Mouse (Mus musculus): Measurements from ENCODE around the gene Gm4131. TPM values are rescaled to one million over a fixed set of nuclear protein-coding genes. Genes with fewer than 3 reads are reported as not detected.

Gene Gm4131
- polyA plus RNA-seq, 1 experiment from 2014 or later: 0.14 TPM

GRCm38 (mm10) chr14:62454760-62455569 is 111.8 kb downstream of the Gm4131 start:
- Histone ChIP-seq H3K27ac (peak overlapping the region; percentile 95), H3K36me3 (ENCODE audit: poor library complexity, severe bottlenecking) (no peaks in the 10 kb centered on the region), H3K4me1 (peaks cover 56% of the 10 kb centered on the region), H3K9ac (peak overlapping the region; percentile 37; the same call in 1 of the 2 replicates), H3K4me3 (no peak overlapping the region), H3K4me2 (peak overlapping the region; percentile 42), H3K27me3 (no peaks in the 10 kb centered on the region), H3K9me3 (replicated peaks) (no peaks in the 10 kb centered on the region)
- 25% methylated on average over 9 of the region's 9 CpGs for WGBS
- ATAC-seq: peak; percentile 92

DNA sequence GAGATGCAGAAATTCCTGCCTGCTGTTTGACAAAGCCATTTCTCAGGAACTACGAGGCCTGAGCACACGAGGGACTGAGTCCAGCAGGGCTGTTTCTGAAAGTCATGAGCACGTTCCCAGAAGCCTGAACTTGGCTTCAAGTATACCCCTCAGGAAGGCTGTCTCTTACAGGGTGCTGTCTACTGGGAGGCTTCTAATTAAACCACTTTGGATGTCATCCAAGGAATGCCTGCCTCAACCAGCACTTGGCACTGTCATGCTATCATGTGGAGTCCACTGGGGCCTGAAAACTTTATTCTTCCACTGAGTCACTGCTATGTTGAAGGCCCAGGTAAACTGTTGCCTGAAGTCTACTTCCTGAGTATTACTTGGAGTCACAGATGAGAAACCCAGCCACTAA is 112.6 kb downstream of the Gm4131 start:
- Histone ChIP-seq H3K4me2 (peak overlapping the region; percentile 42), H3K4me3 (no peak overlapping the region), H3K9me3 (replicated peaks) (no peaks in the 10 kb centered on the region), H3K9ac (0 out of 2 replicates have a peak overlapping the region, but pooled peaks have one; percentile 37), H3K27ac (peak overlapping the region; percentile 95), H3K36me3 (ENCODE audit: poor library complexity, severe bottlenecking) (no peaks in the 10 kb centered on the region), H3K4me1 (peaks cover 56% of the 10 kb centered on the region), H3K27me3 (no peaks in the 10 kb centered on the region)
- WGBS: 45% methylated on average over 3 of the region's 3 CpGs
- ATAC-seq: no peak

DNA sequence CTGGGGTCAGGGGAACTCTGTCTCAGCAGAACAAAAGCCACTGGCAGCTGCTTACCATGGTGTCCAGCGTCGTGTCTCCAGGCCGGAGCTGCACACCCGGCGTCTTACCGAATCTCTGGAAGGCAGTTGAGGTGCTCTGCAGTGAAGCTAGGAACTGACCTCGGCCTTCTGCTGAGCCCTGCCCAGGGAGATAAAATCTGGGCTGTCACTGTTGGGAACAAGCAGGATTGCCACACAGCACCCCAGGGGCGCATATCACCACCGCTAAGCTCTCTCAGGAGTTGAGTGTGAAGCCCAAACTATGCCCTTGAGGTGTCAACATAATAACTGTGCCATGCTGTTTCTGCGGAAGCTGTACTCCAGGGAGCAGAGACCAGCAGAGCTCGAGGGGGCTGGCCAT is 113.4 kb downstream of the Gm4131 start:
- H3K9me3 ChIP-seq (replicated peaks): no peaks in the 10 kb centered on the region
- no peak overlapping the region; the same call in 1 of the 2 replicates for H3K27ac ChIP-seq
- no peak overlapping the region for H3K4me2 ChIP-seq
- no peaks in the 10 kb centered on the region for H3K36me3 ChIP-seq (ENCODE audit: poor library complexity, severe bottlenecking)
- no peak for ATAC-seq
- peaks cover 54% of the 10 kb centered on the region for H3K4me1 ChIP-seq
- WGBS: 78% methylated on average over 11 of the region's 11 CpGs
- no peaks in the 10 kb centered on the region for H3K27me3 ChIP-seq
- no peak overlapping the region for H3K4me3 ChIP-seq
- H3K9ac ChIP-seq: no peak overlapping the region

DNA sequence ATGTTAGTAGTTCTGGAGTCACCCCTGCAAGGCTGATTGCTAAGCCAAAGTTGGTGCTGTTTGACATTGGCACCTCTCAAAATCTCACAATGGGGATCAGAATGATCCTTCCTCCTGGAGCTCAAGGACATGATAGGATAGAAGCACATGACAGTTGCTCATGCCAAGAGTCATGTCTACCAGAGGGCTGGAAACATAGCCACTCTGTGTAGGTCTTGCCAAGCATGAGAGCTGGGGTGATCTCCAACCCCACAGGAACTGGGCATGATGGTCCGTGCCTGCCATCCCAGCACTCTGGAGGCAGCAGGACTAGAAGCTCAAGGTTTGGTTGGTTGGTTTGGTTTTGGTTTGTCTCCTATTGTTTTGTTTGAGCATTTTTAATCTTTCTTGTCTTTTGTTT is 116.0 kb downstream of the Gm4131 start:
- Histone ChIP-seq H3K4me1 (peaks cover 46% of the 10 kb centered on the region), H3K9ac (no peak overlapping the region), H3K27me3 (no peaks in the 10 kb centered on the region), H3K4me2 (no peak overlapping the region), H3K36me3 (ENCODE audit: poor library complexity, severe bottlenecking) (no peaks in the 10 kb centered on the region), H3K9me3 (replicated peaks) (no peaks in the 10 kb centered on the region), H3K4me3 (no peak overlapping the region), H3K27ac (no peak overlapping the region)
- ATAC-seq: no peak
- 92% methylated on average over 1 of the region's 1 CpGs for WGBS

GRCm38 (mm10) chr14:62447214-62447548 is 119.5 kb downstream of the Gm4131 start:
- Histone ChIP-seq H3K9ac (no peak overlapping the region), H3K4me3 (no peak overlapping the region), H3K36me3 (ENCODE audit: poor library complexity, severe bottlenecking) (no peaks in the 10 kb centered on the region), H3K9me3 (replicated peaks) (no peaks in the 10 kb centered on the region), H3K27ac (peak overlapping the region; percentile 62), H3K4me1 (peaks cover 16% of the 10 kb centered on the region), H3K4me2 (no peak overlapping the region), H3K27me3 (no peaks in the 10 kb centered on the region)
- peak; percentile 88 for ATAC-seq
- WGBS: 51% methylated on average over 3 of the region's 3 CpGs

DNA sequence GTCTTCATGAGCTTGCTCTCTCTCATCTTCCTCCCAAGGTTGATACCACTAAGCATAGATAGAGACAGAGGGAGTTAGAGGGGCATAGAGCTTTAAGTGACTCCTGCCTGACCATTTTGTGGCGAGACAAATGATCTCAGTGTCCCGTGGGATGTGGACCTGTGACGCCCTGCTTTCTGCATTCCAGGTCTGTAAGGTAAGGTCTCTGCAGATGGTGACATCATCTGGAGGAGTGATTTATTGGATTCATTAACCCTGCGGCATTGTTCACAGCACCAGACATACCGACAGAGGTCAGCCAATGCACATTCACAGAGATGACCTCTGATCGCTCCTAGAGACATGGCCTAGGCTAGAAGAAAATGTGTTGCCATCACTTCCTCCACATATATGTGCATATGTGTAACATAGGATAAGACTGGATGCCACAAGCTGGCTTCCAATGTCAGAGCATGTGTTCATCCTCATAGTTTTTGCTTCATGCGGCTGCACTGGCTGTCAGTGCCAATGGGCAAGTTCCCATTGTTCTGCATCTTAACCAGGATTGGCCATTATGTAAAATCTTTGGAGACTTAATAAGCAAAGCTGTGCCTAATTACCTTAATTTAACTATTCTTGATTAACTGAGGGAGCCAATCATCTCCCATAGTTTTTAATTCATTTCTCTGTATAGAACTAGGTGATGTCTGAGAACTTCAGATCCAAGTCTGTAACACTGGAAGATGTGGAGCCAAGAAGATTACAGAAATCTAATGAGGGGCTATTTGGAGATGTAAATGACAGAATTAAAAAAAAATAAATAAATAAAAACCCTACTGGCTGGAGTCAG is 120.1 kb downstream of the Gm4131 start:
- no peak overlapping the region for H3K9ac ChIP-seq
- peak; percentile 53 for ATAC-seq
- no peak overlapping the region for H3K4me3 ChIP-seq
- H3K27ac ChIP-seq: peak overlapping the region; percentile 62
- H3K36me3 ChIP-seq (ENCODE audit: poor library complexity, severe bottlenecking): no peaks in the 10 kb centered on the region
- WGBS: 64% methylated on average over 7 of the region's 7 CpGs
- no peaks in the 10 kb centered on the region for H3K27me3 ChIP-seq
- H3K4me2 ChIP-seq: no peak overlapping the region
- peaks cover 16% of the 10 kb centered on the region for H3K4me1 ChIP-seq
- H3K9me3 ChIP-seq (replicated peaks): no peaks in the 10 kb centered on the region

DNA sequence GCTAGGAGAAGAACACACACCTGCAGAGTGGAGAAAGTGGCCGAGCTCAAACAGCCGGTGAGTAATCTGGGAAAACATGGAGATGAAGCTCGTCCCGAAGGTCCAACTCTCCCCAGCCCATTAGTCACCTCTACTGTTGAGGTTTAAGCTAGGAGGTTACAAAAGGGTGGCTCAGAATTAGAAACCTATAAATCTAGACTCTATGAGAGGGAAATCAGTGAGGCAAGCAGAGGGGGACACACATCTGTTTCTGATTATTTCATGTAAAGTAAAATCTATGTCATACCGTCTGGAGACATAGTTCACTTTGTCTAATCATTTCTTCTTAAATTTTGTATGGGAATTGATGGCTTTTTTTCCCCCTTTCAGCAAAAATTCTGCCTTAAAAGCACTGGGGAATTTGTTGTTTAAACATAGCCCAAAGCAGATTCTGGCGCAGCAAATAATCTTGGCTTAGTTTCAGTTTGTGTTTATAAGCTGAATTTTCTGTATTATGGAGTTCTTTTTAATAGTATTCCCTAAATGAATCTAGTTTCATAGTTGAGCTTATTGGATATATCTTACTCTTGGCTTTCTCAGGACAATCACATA is 122.8 kb downstream of the Gm4131 start:
- 87% methylated on average over 6 of the region's 6 CpGs for WGBS
- Histone ChIP-seq H3K4me1 (peaks cover 16% of the 10 kb centered on the region), H3K36me3 (ENCODE audit: poor library complexity, severe bottlenecking) (no peaks in the 10 kb centered on the region), H3K27ac (no peak overlapping the region), H3K4me3 (no peak overlapping the region), H3K9ac (no peak overlapping the region), H3K27me3 (no peaks in the 10 kb centered on the region), H3K4me2 (no peak overlapping the region), H3K9me3 (replicated peaks) (no peaks in the 10 kb centered on the region)
- ATAC-seq: no peak

DNA sequence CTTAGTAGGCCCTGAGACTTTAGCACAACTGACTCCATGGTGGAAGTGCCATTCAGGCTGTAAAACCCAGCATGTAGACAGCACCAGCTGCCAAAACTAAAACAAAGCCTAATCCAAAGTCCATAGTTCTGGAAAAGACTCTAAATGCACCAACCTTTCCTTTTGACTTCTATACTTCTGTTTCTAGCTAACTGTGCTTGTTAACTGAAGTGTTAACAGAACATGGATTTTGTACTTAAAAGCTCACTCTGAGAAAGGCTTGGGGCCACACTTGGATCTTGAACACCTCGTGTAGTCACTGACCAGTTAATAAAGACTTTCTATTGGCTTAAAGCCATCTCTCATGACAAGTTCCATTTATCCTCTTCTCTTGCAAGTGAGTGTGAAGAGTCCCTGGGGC is 123.8 kb downstream of the Gm4131 start:
- no peak for ATAC-seq
- Histone ChIP-seq H3K4me1 (peaks cover 16% of the 10 kb centered on the region), H3K9me3 (replicated peaks) (no peaks in the 10 kb centered on the region), H3K27ac (no peak overlapping the region), H3K36me3 (ENCODE audit: poor library complexity, severe bottlenecking) (no peaks in the 10 kb centered on the region), H3K4me3 (no peak overlapping the region), H3K9ac (no peak overlapping the region), H3K27me3 (no peaks in the 10 kb centered on the region), H3K4me2 (no peak overlapping the region)
- 50% methylated on average over 1 of the region's 1 CpGs for WGBS

DNA sequence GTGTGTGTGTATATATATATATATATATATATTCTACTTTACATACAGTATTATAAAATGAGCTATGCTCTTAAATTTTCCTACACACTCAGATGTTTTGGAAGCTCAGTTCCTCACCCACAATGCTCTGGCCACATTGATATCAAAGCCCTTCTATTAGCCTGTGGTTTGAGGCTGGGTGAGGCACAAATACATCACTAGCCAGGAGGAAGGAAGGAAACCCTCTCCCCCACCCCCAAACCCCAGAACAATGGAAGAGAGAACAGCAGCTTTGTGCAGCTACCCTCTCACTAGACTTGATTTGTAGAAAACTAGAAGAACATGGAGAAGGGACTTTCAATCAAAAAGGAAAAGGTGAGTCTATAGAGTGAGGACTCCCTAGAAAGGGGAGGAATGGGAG is 126.7 kb downstream of the Gm4131 start:
- H3K27ac ChIP-seq: no peak overlapping the region
- no peaks in the 10 kb centered on the region for H3K4me1 ChIP-seq
- H3K27me3 ChIP-seq: no peaks in the 10 kb centered on the region
- H3K4me3 ChIP-seq: no peak overlapping the region
- H3K4me2 ChIP-seq: no peak overlapping the region
- H3K9me3 ChIP-seq (replicated peaks): no peaks in the 10 kb centered on the region
- no peak overlapping the region for H3K9ac ChIP-seq
- no peaks in the 10 kb centered on the region for H3K36me3 ChIP-seq (ENCODE audit: poor library complexity, severe bottlenecking)
- ATAC-seq: no peak

GRCm38 (mm10) chr14:62438236-62438635 is 128.5 kb downstream of the Gm4131 start:
- Histone ChIP-seq H3K4me3 (no peak overlapping the region), H3K27me3 (no peaks in the 10 kb centered on the region), H3K9me3 (replicated peaks) (no peaks in the 10 kb centered on the region), H3K36me3 (ENCODE audit: poor library complexity, severe bottlenecking) (no peaks in the 10 kb centered on the region), H3K27ac (no peak overlapping the region), H3K9ac (no peak overlapping the region), H3K4me2 (no peak overlapping the region), H3K4me1 (no peaks in the 10 kb centered on the region)
- WGBS: 92% methylated on average over 4 of the region's 4 CpGs
- no peak for ATAC-seq

DNA sequence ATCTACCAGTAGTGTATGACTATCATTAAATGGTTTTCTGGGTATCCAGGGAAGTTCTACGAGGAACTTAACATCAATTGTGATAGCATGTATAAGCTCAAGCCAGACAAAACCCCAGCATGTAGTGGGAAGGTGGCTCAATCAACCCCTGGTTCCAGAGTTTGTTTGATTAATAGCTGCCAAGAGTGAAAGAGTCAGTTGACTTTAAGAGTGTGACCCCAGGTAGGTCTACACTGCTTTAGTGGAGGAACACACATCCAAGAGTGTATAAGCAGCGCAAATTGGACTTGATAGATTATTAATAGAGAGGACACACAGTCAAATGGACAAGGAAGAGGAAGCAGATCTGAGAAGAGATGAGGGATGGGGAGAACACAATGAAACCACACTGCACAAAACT is 128.9 kb downstream of the Gm4131 start:
- Histone ChIP-seq H3K36me3 (ENCODE audit: poor library complexity, severe bottlenecking) (no peaks in the 10 kb centered on the region), H3K4me3 (no peak overlapping the region), H3K9me3 (replicated peaks) (no peaks in the 10 kb centered on the region), H3K27me3 (no peaks in the 10 kb centered on the region), H3K9ac (no peak overlapping the region), H3K4me2 (no peak overlapping the region), H3K4me1 (no peaks in the 10 kb centered on the region), H3K27ac (no peak overlapping the region)
- 96% methylated on average over 2 of the region's 2 CpGs for WGBS
- no peak for ATAC-seq

- Histone ChIP-seq H3K4me1 (peaks cover 17% of the 10 kb centered on the region), H3K36me3 (ENCODE audit: poor library complexity, severe bottlenecking) (no peaks in the 10 kb centered on the region), H3K4me3 (no peak overlapping the region), H3K27me3 (no peaks in the 10 kb centered on the region), H3K9me3 (replicated peaks) (no peaks in the 10 kb centered on the region), H3K9ac (no peak overlapping the region), H3K27ac (peak overlapping the region; percentile 57), H3K4me2 (no peak overlapping the region)
- 55% methylated on average over 2 of the region's 2 CpGs for WGBS
- peak; percentile 63 for ATAC-seq
Observed at GRCm38 (mm10) chr14:62425277-62425691, 141.4 kb downstream of the Gm4131 start.
